ENCODE assay signal across 8 mouse cellular contexts in genomic region chr7:30347828-30348227, GRCm38 (mm10). TPM values are rescaled to one million over a fixed set of nuclear protein-coding genes. Genes with fewer than 3 reads are reported as not detected.
DNase-seq lines count a peak whose midpoint lies in the region; ATAC-seq and TF ChIP-seq lines count a peak whose summit lies in the region.
"Had no signal": no experiment of that assay in that cellular context is flagged by ENCODE, and none has a peak within 500 bp of the region (broad histone marks: within the 10 kb centered on the region; RNA-seq: fewer than 3 reads in every experiment).

No protein-coding gene starts in this region.

- H3K36me3 ChIP-seq in MEL (ENCODE audit: control insufficient read depth in 1 of 2, insufficient read depth in 2 of 2, low read length in 2 of 2): no peaks in the 10 kb centered on the region
- H3K36me3 ChIP-seq in embryonic facial prominence, embryonic 15.5 days: no peaks in the 10 kb centered on the region
- H3K36me3 ChIP-seq in hindbrain, embryonic 13.5 days: no peaks in the 10 kb centered on the region

- peak; percentile 62 for TF ChIP-seq RAD21 in MEL (IDR thresholded peaks at IDR 0.05; ENCODE audit: low read depth, low read length)

- no peaks in the 10 kb centered on the region for H3K79me2 ChIP-seq in MEL (ENCODE audit: control insufficient read depth, insufficient read depth, low read length, poor library complexity)

- WGBS in bone marrow, adult 2 months: under 1% methylated on average over 30 of the region's 30 CpGs
- WGBS in embryonic facial prominence, embryonic 15.5 days: 2% methylated on average over 30 of the region's 30 CpGs
- 2% methylated on average over 30 of the region's 30 CpGs for WGBS in hindbrain, embryonic 13.5 days

- H3K27ac ChIP-seq in MEL (ENCODE audit: control insufficient read depth, low read depth, low read length): no peak overlapping the region
- H3K27ac ChIP-seq in bone marrow, adult 2 months (ENCODE audit: control insufficient read depth, insufficient read depth, low read depth, low read length, poor library complexity): no peak overlapping the region
- H3K27ac ChIP-seq in embryonic facial prominence, embryonic 15.5 days (replicated peaks): no peak overlapping the region
- no peak overlapping the region for H3K27ac ChIP-seq in hindbrain, embryonic 13.5 days

- H3K9ac ChIP-seq in MEL (ENCODE audit: control insufficient read depth, low read depth, low read length, poor library complexity, severe bottlenecking): no peak overlapping the region
- H3K9ac ChIP-seq in embryonic facial prominence, embryonic 15.5 days: no peak overlapping the region
- H3K9ac ChIP-seq in hindbrain, embryonic 13.5 days: no peak overlapping the region

- H3K4me2 ChIP-seq in embryonic facial prominence, embryonic 15.5 days (replicated peaks): peak overlapping the region; percentile 17; the same call in 1 of the 2 replicates
- peak overlapping the region; percentile 48 for H3K4me2 ChIP-seq in hindbrain, embryonic 13.5 days

- TF ChIP-seq CTCF in MEL (IDR thresholded peaks at IDR 0.05 in 2 of 3, conservative IDR thresholded peaks at IDR 0.05 in 1 of 3; ENCODE audit: control insufficient read depth in 1 of 3, insufficient read depth in 1 of 3, low read depth in 2 of 3, low read length in 3 of 3, poor library complexity in 1 of 3, severe bottlenecking in 1 of 3): peak; percentile 80 to 96 (median 83)
- TF ChIP-seq CTCF in bone marrow, adult 2 months (IDR thresholded peaks at IDR 0.05; ENCODE audit: control insufficient read depth, insufficient read depth, low read length): peak; percentile 71

- TF ChIP-seq EP300 in MEL (IDR thresholded peaks at IDR 0.05; ENCODE audit: low read depth in 1 of 2, low read length in 2 of 2): no peak

- no peaks in the 10 kb centered on the region for H3K9me3 ChIP-seq in MEL (replicated peaks; ENCODE audit: insufficient read depth, low read length)
- H3K9me3 ChIP-seq in embryonic facial prominence, embryonic 15.5 days (replicated peaks): no peaks in the 10 kb centered on the region
- H3K9me3 ChIP-seq in hindbrain, embryonic 13.5 days: no peaks in the 10 kb centered on the region
- H3K9me3 ChIP-seq: megakaryocyte, embryonic 14.5 days had no signal

- DNase-seq in MEL (ENCODE audit: low read depth, low spot score): peak; percentile 74
- peak; percentile 62 to 72 for DNase-seq in layer of hippocampus, postnatal 36 days
- peak; percentile 83 to 85 for DNase-seq in right cerebral cortex, postnatal 36 days (ENCODE audit: low spot score in 2 of 2)

- no peaks in the 10 kb centered on the region for H3K4me1 ChIP-seq in MEL (ENCODE audit: control insufficient read depth in 1 of 2, insufficient read depth in 2 of 2, low read length in 2 of 2)
- no peaks in the 10 kb centered on the region; the same call in 1 of the 2 replicates for H3K4me1 ChIP-seq in bone marrow, adult 2 months (ENCODE audit: control insufficient read depth, insufficient read depth, low read length)
- peaks cover 5% of the 10 kb centered on the region; the same call in 1 of the 2 replicates for H3K4me1 ChIP-seq in embryonic facial prominence, embryonic 15.5 days
- peaks cover 14% of the 10 kb centered on the region for H3K4me1 ChIP-seq in hindbrain, embryonic 13.5 days (replicated peaks)

- no peak overlapping the region for H3K4me3 ChIP-seq in MEL (ENCODE audit: control insufficient read depth in 1 of 2, insufficient read depth in 1 of 2, low read depth in 2 of 2, low read length in 2 of 2)
- H3K4me3 ChIP-seq in bone marrow, adult 2 months (replicated peaks; ENCODE audit: control insufficient read depth, low read depth, low read length): no peak overlapping the region
- no peak overlapping the region for H3K4me3 ChIP-seq in embryonic facial prominence, embryonic 15.5 days (replicated peaks)
- H3K4me3 ChIP-seq in hindbrain, embryonic 13.5 days: peak overlapping the region; percentile 19
- H3K4me3 ChIP-seq: megakaryocyte, embryonic 14.5 days had no signal

- H3K27me3 ChIP-seq in MEL (ENCODE audit: control insufficient read depth in 1 of 2, insufficient read depth in 2 of 2, low read length in 2 of 2): peaks cover 0 to 2% of the 10 kb centered on the region in 2 experiments; a peak in 1 of 4 replicates
- peaks cover 34% of the 10 kb centered on the region for H3K27me3 ChIP-seq in embryonic facial prominence, embryonic 15.5 days
- H3K27me3 ChIP-seq in hindbrain, embryonic 13.5 days: peaks cover 58% of the 10 kb centered on the region

- no peak for TF ChIP-seq POLR2A in MEL (IDR thresholded peaks at IDR 0.05; ENCODE audit: control insufficient read depth in 1 of 2, insufficient read depth in 1 of 2, low read depth in 1 of 2, low read length in 2 of 2, poor library complexity in 1 of 2)
- 0 out of 2 replicates have a peak, but pooled peaks have one; percentile 6 for TF ChIP-seq POLR2A in bone marrow, adult 2 months (IDR thresholded peaks at IDR 0.05; ENCODE audit: borderline replicate concordance, control insufficient read depth, low read depth, low read length)

- no peak for ATAC-seq in embryonic facial prominence, embryonic 15.5 days (ENCODE audit: insufficient number of reproducible peaks, low FRiP score, low TSS enrichment, low read depth)
- ATAC-seq in hindbrain, embryonic 13.5 days (ENCODE audit: low FRiP score): peak; percentile 70; the same call in 1 of the 2 replicates
- ATAC-seq in megakaryocyte, adult 5-6 weeks (ENCODE audit: poor library complexity, severe bottlenecking): peak; percentile 92

TF ChIP-seq in MEL, 35 proteins besides CTCF, POLR2A, EP300 and RAD21 (continues in another document):
- TF ChIP-seq MAX (IDR thresholded peaks at IDR 0.05; ENCODE audit: low read length) (peak; percentile 62), SMC3 (IDR thresholded peaks at IDR 0.05; ENCODE audit: low read depth, low read length) (peak; percentile 86)

RNA-seq across cellular contexts. Expression of gene Lrfn3, which starts 14.7 kb away (rescaled TPM):
- total RNA-seq in MEL (2012; rRNA removed): not detected in 2 replicates
- not detected for polyA plus RNA-seq in MEL (2012; ENCODE audit: insufficient read depth in 1 of 2, insufficient read length in 2 of 2, low read depth in 1 of 2, low replicate concordance in 2 of 2, missing spikeins in 1 of 2)
- 0.45 and 0.70 TPM in 2 replicates for polyA plus RNA-seq in bone marrow, adult 2 months (2011; ENCODE audit: insufficient read depth, insufficient read length, low replicate concordance, missing spikeins)
- 5.7 and 6.6 TPM in 2 replicates for polyA plus RNA-seq in embryonic facial prominence, embryonic 15.5 days (2015; fragmentation: Nextera tagmentation; extraction: Ambion mirVana)
- polyA plus RNA-seq in hindbrain, embryonic 13.5 days (2015; fragmentation: Nextera tagmentation; extraction: Ambion mirVana): 13.2 and 13.4 TPM in 2 replicates
- 10 to 100 TPM; 29.3 to 30.7 TPM for total RNA-seq in layer of hippocampus, postnatal 36 days (2021)
- total RNA-seq in megakaryocyte, adult 5-6 weeks (2015): 0.11 TPM in 1 of 2 replicates, not detected in the other
- not detected in 2 replicates for total RNA-seq in megakaryocyte, adult 5-6 weeks (2017)

RNA-seq across cellular contexts. Expression of gene Sdhaf1, which starts 24.1 kb away (rescaled TPM):
- 4.3 and 4.5 TPM in 2 replicates for total RNA-seq in MEL (2012; rRNA removed)
- 1 to 10 TPM in 1 of 2 experiments, not detected in 1; 8.1 TPM for polyA plus RNA-seq in MEL (2012; ENCODE audit: insufficient read depth in 1 of 2, insufficient read length in 2 of 2, low read depth in 1 of 2, low replicate concordance in 2 of 2, missing spikeins in 1 of 2)
- 6.3 and 10.1 TPM in 2 replicates for polyA plus RNA-seq in bone marrow, adult 2 months (2011; ENCODE audit: insufficient read depth, insufficient read length, low replicate concordance, missing spikeins)
- polyA plus RNA-seq in embryonic facial prominence, embryonic 15.5 days (2015; fragmentation: Nextera tagmentation; extraction: Ambion mirVana): 17.9 and 18.8 TPM in 2 replicates
- polyA plus RNA-seq in hindbrain, embryonic 13.5 days (2015; fragmentation: Nextera tagmentation; extraction: Ambion mirVana): 21.4 and 21.6 TPM in 2 replicates
- 1 to 10 TPM; 6.6 to 7.4 TPM for total RNA-seq in layer of hippocampus, postnatal 36 days (2021)
- 3.7 and 5.1 TPM in 2 replicates for total RNA-seq in megakaryocyte, adult 5-6 weeks (2015)
- 5.8 and 5.9 TPM in 2 replicates for total RNA-seq in megakaryocyte, adult 5-6 weeks (2017)

RNA-seq across cellular contexts. Expression of gene E130208F15Rik, which starts 26.3 kb away (rescaled TPM):
- 0.92 and 0.96 TPM in 2 replicates for total RNA-seq in MEL (2012; rRNA removed)
- polyA plus RNA-seq in MEL (2012; ENCODE audit: insufficient read depth in 1 of 2, insufficient read length in 2 of 2, low read depth in 1 of 2, low replicate concordance in 2 of 2, missing spikeins in 1 of 2): 1 to 10 TPM in 1 of 2 experiments, not detected in 1; 3.2 TPM
- polyA plus RNA-seq in bone marrow, adult 2 months (2011; ENCODE audit: insufficient read depth, insufficient read length, low replicate concordance, missing spikeins): 0.56 TPM in 1 of 2 replicates, not detected in the other
- 0.60 and 1.9 TPM in 2 replicates for polyA plus RNA-seq in embryonic facial prominence, embryonic 15.5 days (2015; fragmentation: Nextera tagmentation; extraction: Ambion mirVana)
- polyA plus RNA-seq in hindbrain, embryonic 13.5 days (2015; fragmentation: Nextera tagmentation; extraction: Ambion mirVana): 0.36 TPM in 1 of 2 replicates, not detected in the other
- total RNA-seq in layer of hippocampus, postnatal 36 days (2021): under 1 TPM; 0.28 to 0.40 TPM
- 0.11 TPM in 1 of 2 replicates, not detected in the other for total RNA-seq in megakaryocyte, adult 5-6 weeks (2015)
- 0.57 and 0.88 TPM in 2 replicates for total RNA-seq in megakaryocyte, adult 5-6 weeks (2017)

RNA-seq across cellular contexts. Expression of gene Syne4, which starts 33.2 kb away (rescaled TPM):
- 0.31 and 0.42 TPM in 2 replicates for total RNA-seq in MEL (2012; rRNA removed)
- polyA plus RNA-seq in MEL (2012; ENCODE audit: insufficient read depth in 1 of 2, insufficient read length in 2 of 2, low read depth in 1 of 2, low replicate concordance in 2 of 2, missing spikeins in 1 of 2): under 1 TPM in 1 of 2 experiments, not detected in 1; 0.82 TPM
- polyA plus RNA-seq in bone marrow, adult 2 months (2011; ENCODE audit: insufficient read depth, insufficient read length, low replicate concordance, missing spikeins): 1.3 and 8.9 TPM in 2 replicates
- 30.5 and 36.9 TPM in 2 replicates for polyA plus RNA-seq in embryonic facial prominence, embryonic 15.5 days (2015; fragmentation: Nextera tagmentation; extraction: Ambion mirVana)
- 13.1 and 16.8 TPM in 2 replicates for polyA plus RNA-seq in hindbrain, embryonic 13.5 days (2015; fragmentation: Nextera tagmentation; extraction: Ambion mirVana)
- 10 to 100 TPM; 10.5 to 12.7 TPM for total RNA-seq in layer of hippocampus, postnatal 36 days (2021)
- 0.58 and 1.9 TPM in 2 replicates for total RNA-seq in megakaryocyte, adult 5-6 weeks (2015)
- 0.49 and 1.1 TPM in 2 replicates for total RNA-seq in megakaryocyte, adult 5-6 weeks (2017)

RNA-seq across cellular contexts. Expression of gene Alkbh6, which starts 39.3 kb away (rescaled TPM):
- total RNA-seq in MEL (2012; rRNA removed): 15.0 and 16.2 TPM in 2 replicates
- polyA plus RNA-seq in MEL (2012; ENCODE audit: insufficient read depth in 1 of 2, insufficient read length in 2 of 2, low read depth in 1 of 2, low replicate concordance in 2 of 2, missing spikeins in 1 of 2): 10 to 100 TPM in 1 of 2 experiments, not detected in 1; 24.6 TPM
- polyA plus RNA-seq in bone marrow, adult 2 months (2011; ENCODE audit: insufficient read depth, insufficient read length, low replicate concordance, missing spikeins): 11.7 and 23.3 TPM in 2 replicates
- polyA plus RNA-seq in embryonic facial prominence, embryonic 15.5 days (2015; fragmentation: Nextera tagmentation; extraction: Ambion mirVana): 84.9 and 92.8 TPM in 2 replicates
- 118 and 126 TPM in 2 replicates for polyA plus RNA-seq in hindbrain, embryonic 13.5 days (2015; fragmentation: Nextera tagmentation; extraction: Ambion mirVana)
- total RNA-seq in layer of hippocampus, postnatal 36 days (2021): 10 to 100 TPM; 54.2 to 57.2 TPM
- 18.2 and 24.2 TPM in 2 replicates for total RNA-seq in megakaryocyte, adult 5-6 weeks (2015)
- total RNA-seq in megakaryocyte, adult 5-6 weeks (2017): 19.0 and 22.3 TPM in 2 replicates
